Mouse (Mus musculus) urinary bladder, postnatal 10 days (tissue): ENCODE results near the gene Tmem150b.
A peak's percentile ranks its signal among the peaks of the same experiment; 100 is the strongest.

Experiments used
- DNase-seq: peaks from one replicate; pipeline ENCODE4 v3.0.0; 2022; ENCODE audit warnings: low spot score

The Tmem150b gene

GRCm38 (mm10) chr7:4663179-4663578 lies 61.9 kb downstream of the Tmem150b start:
- no peak for DNase-seq

GRCm38 (mm10) chr7:4659911-4660443 lies 65.1 kb downstream of the Tmem150b start:
- DNase-seq = no peak

- peak; percentile 85 for DNase-seq
Observed at GRCm38 (mm10) chr7:4658912-4659551, 66.0 kb downstream of the Tmem150b start, which contains the start of gene Ppp6r1. Ppp6r1 (minus strand) TSS chr7:4659019.

GRCm38 (mm10) chr7:4658128-4658907 lies 66.7 kb downstream of the Tmem150b start:
- no peak for DNase-seq

GRCm38 (mm10) chr7:4657521-4658127 lies 67.4 kb downstream of the Tmem150b start:
- DNase-seq = no peak
